Mouse (Mus musculus) neural tube, embryonic 11.5 days (tissue): ENCODE data around the gene Notch1. TPM values are rescaled to one million over a fixed set of nuclear protein-coding genes. Genes with fewer than 3 reads are reported as not detected.
A peak's percentile ranks its signal among the peaks of the same experiment; 100 is the strongest.

Experiments used
- ATAC-seq: fragments of 200-750 bp; cut with Nextera tagmentation; 2 replicates; pipeline ENCODE4 v1.8.0; 2017; ENCODE audit warnings: moderate number of reproducible peaks, mild to moderate bottlenecking, moderate TSS enrichment, moderate library complexity; ENCODE audit not compliant: insufficient read depth, low FRiP score, low TSS enrichment
- DNase-seq: peaks from one replicate; pipeline ENCODE4 v3.0.0-alpha.2; 2015; ENCODE audit warnings: low spot score
- H3K27ac ChIP-seq: fragments of 300-500 bp; sonication (generic); 2 replicates; pipeline ENCODE4 v1.5.1; 2014; ENCODE audit warnings: low read depth, mild to moderate bottlenecking, low read length
- H3K27me3 ChIP-seq: fragments of 300-500 bp; sonication (generic); 2 replicates; pipeline ENCODE4 v1.6.1; 2014; ENCODE audit warnings: mild to moderate bottlenecking, low read length, mixed read lengths; ENCODE audit not compliant: control insufficient read depth, insufficient read depth
- H3K36me3 ChIP-seq: fragments of 300-500 bp; sonication (generic); 2 replicates; pipeline ENCODE4 v1.6.1; 2014; ENCODE audit warnings: mild to moderate bottlenecking, low read length, moderate library complexity, mixed read lengths; ENCODE audit not compliant: control insufficient read depth, insufficient read depth
- H3K4me1 ChIP-seq: fragments of 300-500 bp; sonication (generic); 2 replicates; pipeline ENCODE4 v1.6.1; 2014; ENCODE audit warnings: low read length, mixed read lengths; ENCODE audit not compliant: control insufficient read depth, insufficient read depth
- H3K4me2 ChIP-seq: fragments of 300-500 bp; sonication (generic); 2 replicates; pipeline ENCODE4 v1.6.1; 2014; ENCODE audit warnings: low read depth, mild to moderate bottlenecking, moderate library complexity
- H3K4me3 ChIP-seq: fragments of 300-500 bp; sonication (generic); 2 replicates; pipeline ENCODE4 v1.5.1; 2014; ENCODE audit warnings: low read depth, low read length
- H3K9ac ChIP-seq: fragments of 300-500 bp; sonication (generic); 2 replicates; pipeline ENCODE4 v1.6.1; 2014; ENCODE audit warnings: mild to moderate bottlenecking, low read length
- H3K9me3 ChIP-seq: fragments of 300-500 bp; sonication (generic); 2 replicates; pipeline ENCODE4 v1.6.1; 2016; ENCODE audit warnings: low read length; ENCODE audit not compliant: control insufficient read depth
- WGBS: fragments of 180-500 bp; shearing (Covaris S2); extraction: QIAGEN DNeasy Blood & Tissue Kit; methylation state at CpG from one replicate; pipeline ENCODE4 v1.1.7; 2014; 5-methylcytosine and 5-hydroxymethylcytosine counted together
- polyA plus RNA-seq: library from polyadenylated mRNA; unstranded; fragments of >200 nt; fragmentation: Nextera tagmentation; extraction: Ambion mirVana; gene quantifications from 2 replicates; pipeline ENCODE4 v1.2.1, GENCODE M21; 2014

Notch1 gene
- polyA plus RNA-seq, 1 experiment from 2014 or later = 60.4 TPM

GRCm38 (mm10) chr2:26501651-26502141 lies 14.8 kb downstream of the Notch1 start:
- WGBS = 0% methylated on average over 14 of the region's 15 CpGs
- ATAC-seq (peak; percentile 66), DNase-seq (peak; percentile 85)
- peak overlapping the region; percentile 89 for H3K4me3 ChIP-seq
- peaks cover 62% of the 10 kb centered on the region for H3K4me1 ChIP-seq
- no peaks in the 10 kb centered on the region for H3K9me3 ChIP-seq
- H3K27me3 ChIP-seq = no peaks in the 10 kb centered on the region
- peak overlapping the region; percentile 45 for H3K4me2 ChIP-seq
- H3K27ac ChIP-seq = peak overlapping the region; percentile 94
- H3K36me3 ChIP-seq = peaks cover under 1% of the 10 kb centered on the region; the same call in 1 of the 2 replicates
- peak overlapping the region; percentile 95 for H3K9ac ChIP-seq

- Histone ChIP-seq H3K27ac (peak overlapping the region; percentile 94), H3K36me3 (peaks cover 3% of the 10 kb centered on the region; the same call in 1 of the 2 replicates), H3K27me3 (no peaks in the 10 kb centered on the region), H3K4me1 (peaks cover 69% of the 10 kb centered on the region), H3K4me3 (peak overlapping the region; percentile 89), H3K4me2 (peak overlapping the region; percentile 45), H3K9me3 (no peaks in the 10 kb centered on the region), H3K9ac (peak overlapping the region; percentile 95; the same call in 1 of the 2 replicates)
- WGBS = 12% methylated on average over 14 of the region's 14 CpGs
- DNase-seq = peak; percentile 89
- ATAC-seq = peak; percentile 85
These were observed 15.7 kb downstream of the Notch1 start for GRCm38 (mm10) chr2:26500599-26501370.

- H3K36me3 ChIP-seq = peaks cover 3% of the 10 kb centered on the region; the same call in 1 of the 2 replicates
- DNase-seq (no peak), ATAC-seq (no peak)
- WGBS = 37% methylated on average over 4 of the region's 4 CpGs
- H3K4me1 ChIP-seq = peaks cover 72% of the 10 kb centered on the region
- no peaks in the 10 kb centered on the region for H3K9me3 ChIP-seq
- H3K9ac ChIP-seq = peak overlapping the region; percentile 46
- H3K4me2 ChIP-seq = peak overlapping the region; percentile 45
- H3K4me3 ChIP-seq = peak overlapping the region; percentile 16
- H3K27me3 ChIP-seq = no peaks in the 10 kb centered on the region
- peak overlapping the region; percentile 69 for H3K27ac ChIP-seq
These were observed 16.4 kb downstream of the Notch1 start for GRCm38 (mm10) chr2:26500027-26500598.

GRCm38 (mm10) chr2:26498694-26499093 lies 17.8 kb downstream of the Notch1 start:
- H3K27ac ChIP-seq = no peak overlapping the region
- H3K27me3 ChIP-seq = no peaks in the 10 kb centered on the region
- H3K36me3 ChIP-seq = peaks cover 3% of the 10 kb centered on the region; the same call in 1 of the 2 replicates
- DNase-seq (no peak), ATAC-seq (no peak)
- H3K9ac ChIP-seq = no peak overlapping the region; the same call in 1 of the 2 replicates
- 75% methylated on average over 8 of the region's 8 CpGs for WGBS
- H3K4me3 ChIP-seq = no peak overlapping the region
- H3K4me2 ChIP-seq = peak overlapping the region; percentile 45; the same call in 1 of the 2 replicates
- H3K9me3 ChIP-seq = no peaks in the 10 kb centered on the region
- H3K4me1 ChIP-seq = peaks cover 76% of the 10 kb centered on the region

GRCm38 (mm10) chr2:26497861-26498533 lies 18.5 kb downstream of the Notch1 start:
- peaks cover 80% of the 10 kb centered on the region for H3K4me1 ChIP-seq
- H3K4me2 ChIP-seq = peak overlapping the region; percentile 4; the same call in 1 of the 2 replicates
- DNase-seq = no peak
- H3K27ac ChIP-seq = 0 out of 2 replicates have a peak overlapping the region, but pooled peaks have one; percentile 23
- 72% methylated on average over 11 of the region's 11 CpGs for WGBS
- H3K4me3 ChIP-seq = no peak overlapping the region
- peaks cover 3% of the 10 kb centered on the region; the same call in 1 of the 2 replicates for H3K36me3 ChIP-seq
- no peak for ATAC-seq
- H3K27me3 ChIP-seq = no peaks in the 10 kb centered on the region
- H3K9ac ChIP-seq = no peak overlapping the region; the same call in 1 of the 2 replicates
- no peaks in the 10 kb centered on the region for H3K9me3 ChIP-seq

- no peak overlapping the region for H3K4me2 ChIP-seq
- no peaks in the 10 kb centered on the region for H3K27me3 ChIP-seq
- H3K36me3 ChIP-seq = peaks cover 3% of the 10 kb centered on the region; the same call in 1 of the 2 replicates
- no peak for ATAC-seq
- H3K4me1 ChIP-seq = peaks cover 91% of the 10 kb centered on the region
- H3K4me3 ChIP-seq = no peak overlapping the region
- H3K9ac ChIP-seq = no peak overlapping the region
- no peak overlapping the region for H3K27ac ChIP-seq
- H3K9me3 ChIP-seq = no peaks in the 10 kb centered on the region
- WGBS = 94% methylated on average over 3 of the region's 3 CpGs
- DNase-seq = no peak
These were observed 20.0 kb downstream of the Notch1 start for GRCm38 (mm10) chr2:26496451-26496850.

- H3K9ac ChIP-seq = no peak overlapping the region
- no peak overlapping the region for H3K4me3 ChIP-seq
- WGBS = 90% methylated on average over 2 of the region's 2 CpGs
- no peaks in the 10 kb centered on the region for H3K9me3 ChIP-seq
- no peaks in the 10 kb centered on the region for H3K27me3 ChIP-seq
- peaks cover 3% of the 10 kb centered on the region; the same call in 1 of the 2 replicates for H3K36me3 ChIP-seq
- H3K27ac ChIP-seq = no peak overlapping the region
- DNase-seq (no peak), ATAC-seq (no peak)
- H3K4me2 ChIP-seq = no peak overlapping the region
- H3K4me1 ChIP-seq = peaks cover 93% of the 10 kb centered on the region
These were observed 20.8 kb downstream of the Notch1 start for GRCm38 (mm10) chr2:26495701-26496100.

- Histone ChIP-seq H3K27me3 (no peaks in the 10 kb centered on the region), H3K27ac (no peak overlapping the region), H3K4me3 (no peak overlapping the region), H3K4me1 (peaks cover 97% of the 10 kb centered on the region), H3K9me3 (no peaks in the 10 kb centered on the region), H3K36me3 (peaks cover 3% of the 10 kb centered on the region; the same call in 1 of the 2 replicates), H3K4me2 (peak overlapping the region; percentile 15), H3K9ac (no peak overlapping the region)
- WGBS = 66% methylated on average over 5 of the region's 5 CpGs
- no peak for DNase-seq
- ATAC-seq = no peak
These were observed 21.5 kb downstream of the Notch1 start for GRCm38 (mm10) chr2:26494991-26495390.
